Mouse (Mus musculus): ENCODE results near the gene AW011738.

AW011738 gene

GRCm38 (mm10) chr4:156203001-156203412 is at the start of gene AW011738:
Gene AW011738 (plus strand): TSS chr4:156203304.
- peak; percentile 57 for DNase-seq (ENCODE audit: low read depth, low spot score)

- no peak for DNase-seq (ENCODE audit: low read depth, low spot score)
Observed at GRCm38 (mm10) chr4:156154771-156155170, 48.3 kb upstream of the AW011738 start.

- no peak for DNase-seq (ENCODE audit: low read depth, low spot score)
Observed at GRCm38 (mm10) chr4:156166477-156166876, 36.6 kb upstream of the AW011738 start.

DNA sequence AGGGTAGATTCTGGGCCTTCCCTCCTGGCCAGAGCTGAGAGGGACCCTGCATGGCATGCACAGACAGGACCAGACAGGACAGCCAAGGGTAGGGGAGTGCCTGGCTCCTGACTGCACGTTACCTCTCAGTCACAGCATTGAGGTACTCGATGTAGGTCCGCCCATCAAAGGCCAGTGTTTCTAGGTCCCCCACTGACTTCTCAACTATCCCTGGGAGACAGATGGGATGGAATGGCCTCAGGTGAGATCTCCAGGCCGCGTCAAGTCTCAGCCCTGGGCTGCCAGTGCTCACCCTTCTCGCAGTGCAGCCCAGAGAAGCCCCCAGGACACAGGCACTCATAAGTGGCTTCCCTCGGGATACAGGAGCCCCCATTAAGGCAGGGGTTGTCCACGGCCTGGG is 34.5 kb upstream of the AW011738 start:
- DNase-seq (ENCODE audit: low read depth, low spot score): no peak

- no peak for DNase-seq (ENCODE audit: low read depth, low spot score)
Observed at GRCm38 (mm10) chr4:156169129-156169528, 34.0 kb upstream of the AW011738 start.

- no peak for DNase-seq (ENCODE audit: low read depth, low spot score)
Observed at GRCm38 (mm10) chr4:156171828-156172227, 31.3 kb upstream of the AW011738 start.

- no peak for DNase-seq (ENCODE audit: low read depth, low spot score)
Observed at GRCm38 (mm10) chr4:156177630-156178029, 25.5 kb upstream of the AW011738 start.

- DNase-seq (ENCODE audit: low read depth, low spot score): no peak
Observed at GRCm38 (mm10) chr4:156183747-156184146, 19.4 kb upstream of the AW011738 start.

DNA sequence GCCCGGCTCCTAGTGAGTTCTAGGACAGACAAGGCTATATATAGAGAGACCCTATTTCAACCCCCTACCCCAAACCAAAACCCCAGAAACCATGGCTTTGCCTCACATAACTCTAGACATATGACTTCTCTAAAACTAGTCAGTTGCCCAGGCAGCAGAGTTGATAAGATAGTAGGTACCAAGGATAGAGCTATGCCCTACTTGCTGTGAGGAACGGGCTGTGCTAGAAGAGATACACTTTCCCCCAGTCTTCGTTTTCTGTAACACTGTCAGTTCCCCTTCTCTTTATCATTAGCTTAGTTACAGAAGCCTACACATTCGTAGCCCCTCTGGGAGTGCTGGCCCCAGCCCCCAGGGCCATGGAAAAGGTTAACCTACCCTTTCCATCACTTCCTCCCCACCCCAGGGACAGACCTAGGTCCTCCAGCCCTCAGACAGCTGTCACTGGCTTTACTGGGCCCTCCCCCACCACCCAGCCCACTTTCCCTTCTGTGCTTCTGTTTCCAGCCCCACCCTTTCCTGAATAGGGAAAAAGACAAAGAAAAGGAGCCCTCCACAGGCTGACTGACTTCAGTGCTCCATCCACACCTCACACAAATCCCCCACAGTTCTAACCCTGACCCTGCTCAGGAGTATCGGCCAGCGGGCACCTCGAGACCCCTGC is 18.7 kb upstream of the AW011738 start:
- DNase-seq (ENCODE audit: low read depth, low spot score): no peak

GRCm38 (mm10) chr4:156185456-156185949 is 17.6 kb upstream of the AW011738 start:
- no peak for DNase-seq (ENCODE audit: low read depth, low spot score)

DNA sequence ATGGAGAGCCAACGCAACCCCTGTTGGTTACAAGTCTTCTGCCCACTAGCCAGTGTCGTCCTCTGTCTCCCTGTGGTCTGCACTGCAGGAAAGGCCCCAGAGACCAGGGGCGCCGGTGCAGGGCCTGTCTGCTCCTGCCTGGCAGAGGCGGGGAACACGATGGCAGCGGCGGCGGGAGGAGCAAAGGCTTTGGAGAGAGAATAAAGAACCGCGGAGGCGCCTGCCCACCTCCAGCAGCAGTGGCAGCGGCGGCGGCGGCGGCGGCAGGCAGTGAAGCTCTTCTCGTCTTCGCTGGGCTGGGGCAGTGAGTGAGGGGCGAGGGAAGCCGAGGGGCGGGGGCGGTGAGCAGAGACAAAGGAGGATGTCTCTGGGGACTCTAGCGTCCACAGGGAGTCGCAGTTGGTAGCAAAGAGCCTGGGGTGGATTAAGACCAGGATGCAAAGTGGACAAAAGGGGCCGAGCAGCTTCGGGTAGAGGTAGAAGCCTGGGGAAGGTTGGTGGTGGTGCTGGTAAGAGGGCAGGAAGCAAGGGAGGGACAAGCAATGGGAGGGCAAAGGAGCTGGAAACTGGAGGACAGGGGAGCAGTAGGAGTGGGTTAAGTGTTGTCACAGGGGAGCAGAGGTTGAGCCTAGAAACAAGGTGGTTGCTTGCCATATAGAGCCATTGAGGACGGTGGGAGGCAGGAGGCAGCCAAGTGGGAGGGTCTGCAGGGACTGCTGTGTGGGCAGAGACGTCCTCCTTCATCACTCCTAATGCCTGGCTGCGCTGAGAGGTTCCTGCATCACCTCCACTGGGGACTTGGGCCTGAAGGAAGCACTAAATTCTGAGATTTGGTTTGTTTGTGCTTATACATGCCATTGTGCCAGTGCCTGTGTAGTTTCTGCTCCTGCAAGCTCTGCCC is 16.9 kb upstream of the AW011738 start:
- DNase-seq (ENCODE audit: low read depth, low spot score): no peak

DNA sequence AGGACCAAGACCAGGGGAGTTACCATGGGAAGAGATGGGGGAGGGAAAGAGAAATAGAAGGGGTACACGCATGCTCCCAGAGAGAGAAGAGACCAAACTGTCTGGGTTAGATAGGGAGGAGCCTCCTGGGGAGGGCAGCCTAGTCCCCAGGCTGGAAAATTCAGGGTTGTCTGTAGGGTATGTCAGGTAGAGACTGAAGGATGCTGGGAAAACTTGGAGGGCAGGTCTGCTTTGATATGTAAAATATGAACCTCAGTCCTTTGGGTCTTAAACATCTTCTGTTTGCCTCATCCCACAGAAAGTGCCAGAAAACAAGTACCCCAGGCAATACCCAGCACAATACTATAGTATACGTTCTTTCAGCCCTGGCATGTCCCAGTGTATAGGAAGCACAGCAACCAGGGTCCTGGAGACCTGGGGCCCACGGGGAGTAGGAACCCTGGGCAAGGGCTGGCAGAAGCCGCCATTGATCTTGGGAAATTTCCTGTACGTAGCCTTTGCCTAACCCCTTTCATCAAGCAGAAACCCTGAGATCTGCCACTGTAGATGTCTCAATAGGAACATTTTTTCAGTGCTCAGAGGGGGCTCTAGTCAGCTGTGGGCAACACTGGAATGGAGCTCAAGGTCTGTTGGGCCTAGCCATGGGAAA is 14.8 kb upstream of the AW011738 start:
- DNase-seq (ENCODE audit: low read depth, low spot score): no peak

- no peak for DNase-seq (ENCODE audit: low read depth, low spot score)
Observed at GRCm38 (mm10) chr4:156188811-156189323, 14.2 kb upstream of the AW011738 start.

DNA sequence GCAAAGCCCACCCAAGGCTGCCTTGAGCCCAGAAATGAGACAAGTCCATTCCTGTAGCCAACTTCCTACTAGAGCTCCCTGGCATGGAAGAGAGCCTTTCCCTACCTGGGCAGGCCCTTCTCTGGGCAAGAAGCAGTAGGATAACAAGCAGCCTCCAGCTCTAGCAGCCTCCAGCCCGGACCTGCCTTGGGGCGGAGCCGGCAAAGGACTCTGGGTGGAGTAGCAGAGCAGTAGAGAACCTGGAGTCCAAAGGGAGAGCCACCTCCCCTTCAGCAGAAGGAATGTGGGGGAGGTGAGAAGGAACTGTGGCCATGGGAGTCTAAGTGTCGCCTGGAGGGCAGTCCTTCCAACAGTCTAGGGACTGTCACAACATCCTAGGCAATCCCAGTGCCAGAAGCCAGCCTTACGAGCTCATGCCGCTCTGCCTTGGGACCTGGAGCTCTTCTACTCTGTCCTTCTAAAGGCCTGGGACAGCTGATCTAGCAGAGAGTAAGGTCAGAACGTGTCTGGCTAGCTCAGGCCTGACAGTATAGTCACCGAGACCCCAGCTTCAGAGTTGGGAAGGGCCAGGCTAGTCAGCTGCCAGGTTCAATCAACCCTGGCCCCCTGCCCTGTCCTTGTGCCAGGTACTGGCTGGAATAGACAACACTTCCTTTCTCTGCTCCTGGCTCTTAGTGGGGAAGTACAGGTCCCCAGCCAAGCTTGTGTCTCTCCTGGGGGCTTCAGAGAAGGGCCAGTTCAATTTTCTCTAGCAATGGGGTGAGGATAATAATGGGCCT is 10.5 kb upstream of the AW011738 start:
- DNase-seq (ENCODE audit: low read depth, low spot score): no peak

DNA sequence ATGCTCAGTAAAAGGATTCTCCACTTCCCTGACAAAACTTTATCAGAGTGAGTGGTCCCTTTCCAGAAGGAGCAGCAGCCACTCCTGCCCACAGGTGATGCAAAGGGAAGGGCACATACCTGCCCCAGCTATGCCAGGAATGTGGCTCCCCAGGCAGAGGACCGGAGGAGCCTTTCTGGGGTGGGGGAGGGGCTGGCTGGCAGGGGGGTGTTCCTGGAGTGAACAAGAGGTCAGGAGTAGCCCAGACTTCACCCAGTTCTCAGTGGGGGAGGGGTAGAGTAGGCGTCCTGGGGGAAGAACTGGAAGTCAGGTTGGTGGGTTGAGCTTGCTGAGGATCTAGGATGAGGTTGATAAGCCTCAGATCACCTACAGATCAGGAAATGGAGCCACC is 9.9 kb upstream of the AW011738 start:
- no peak for DNase-seq (ENCODE audit: low read depth, low spot score)

GRCm38 (mm10) chr4:156193906-156194305 is 9.2 kb upstream of the AW011738 start:
- no peak for DNase-seq (ENCODE audit: low read depth, low spot score)

DNA sequence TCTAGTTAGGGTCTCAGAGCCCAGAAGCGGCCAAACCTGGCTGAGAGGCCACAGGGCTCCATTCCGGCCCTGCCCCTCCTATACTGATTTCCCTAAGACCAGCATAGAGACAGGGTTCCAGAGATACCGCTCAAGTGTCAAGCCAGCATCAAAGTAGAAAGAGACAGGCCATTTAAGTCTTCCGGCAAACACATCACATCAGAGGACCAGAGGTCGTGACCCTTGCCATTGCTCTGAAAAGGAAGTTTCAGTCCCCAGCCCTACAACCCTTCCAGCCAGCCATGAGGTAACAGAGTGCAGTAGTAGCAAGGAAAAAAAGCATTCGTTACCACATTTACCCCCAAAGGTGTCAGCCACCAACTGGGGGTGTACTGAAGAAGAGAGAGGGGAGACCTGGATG is 8.8 kb upstream of the AW011738 start:
- no peak for DNase-seq (ENCODE audit: low read depth, low spot score)

DNA sequence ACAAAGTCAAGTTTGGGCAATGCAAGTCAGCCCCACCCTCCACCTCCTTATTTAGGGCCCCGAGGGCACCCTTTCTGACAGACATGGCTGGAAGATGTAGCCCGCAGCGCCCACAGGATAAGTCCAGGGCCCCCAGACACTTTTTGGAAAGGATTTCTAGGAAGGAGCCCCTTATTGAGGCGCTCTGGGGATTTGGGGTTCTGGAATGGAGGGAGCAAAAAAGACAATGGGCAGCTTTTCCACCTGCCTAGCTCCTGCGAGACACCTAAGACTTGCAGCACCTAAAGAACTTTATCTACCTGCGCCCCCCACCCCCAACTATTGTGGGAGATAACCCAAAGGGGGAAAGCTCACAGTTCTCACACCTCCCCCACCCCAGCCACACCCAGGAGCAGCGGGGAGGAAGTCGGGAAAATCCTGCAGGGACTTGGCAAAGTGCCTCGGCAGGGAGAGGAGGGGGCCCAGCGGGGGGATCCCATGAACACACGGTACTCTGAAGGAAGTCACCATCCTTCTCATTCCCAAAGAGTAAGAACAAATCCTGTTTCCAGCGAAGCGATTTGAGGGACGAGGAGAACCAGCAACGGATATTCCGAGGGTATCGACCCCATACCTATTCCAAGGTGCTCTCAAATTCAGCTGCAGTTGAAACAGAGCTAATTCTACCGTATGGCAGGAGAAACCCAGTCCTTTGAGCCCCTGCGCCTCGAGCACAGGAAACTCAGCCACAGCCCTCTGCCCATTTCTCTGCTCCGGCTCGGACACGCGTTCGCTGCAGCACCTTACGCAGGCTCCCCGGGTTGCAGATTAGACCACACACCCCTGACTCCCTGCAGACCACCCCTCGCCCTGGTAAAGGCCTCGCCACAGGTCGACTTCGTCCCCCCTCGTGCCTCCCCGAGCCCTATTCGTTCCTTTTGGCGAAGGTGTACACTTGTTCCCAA is 6.9 kb upstream of the AW011738 start:
- no peak for DNase-seq (ENCODE audit: low read depth, low spot score)

DNA sequence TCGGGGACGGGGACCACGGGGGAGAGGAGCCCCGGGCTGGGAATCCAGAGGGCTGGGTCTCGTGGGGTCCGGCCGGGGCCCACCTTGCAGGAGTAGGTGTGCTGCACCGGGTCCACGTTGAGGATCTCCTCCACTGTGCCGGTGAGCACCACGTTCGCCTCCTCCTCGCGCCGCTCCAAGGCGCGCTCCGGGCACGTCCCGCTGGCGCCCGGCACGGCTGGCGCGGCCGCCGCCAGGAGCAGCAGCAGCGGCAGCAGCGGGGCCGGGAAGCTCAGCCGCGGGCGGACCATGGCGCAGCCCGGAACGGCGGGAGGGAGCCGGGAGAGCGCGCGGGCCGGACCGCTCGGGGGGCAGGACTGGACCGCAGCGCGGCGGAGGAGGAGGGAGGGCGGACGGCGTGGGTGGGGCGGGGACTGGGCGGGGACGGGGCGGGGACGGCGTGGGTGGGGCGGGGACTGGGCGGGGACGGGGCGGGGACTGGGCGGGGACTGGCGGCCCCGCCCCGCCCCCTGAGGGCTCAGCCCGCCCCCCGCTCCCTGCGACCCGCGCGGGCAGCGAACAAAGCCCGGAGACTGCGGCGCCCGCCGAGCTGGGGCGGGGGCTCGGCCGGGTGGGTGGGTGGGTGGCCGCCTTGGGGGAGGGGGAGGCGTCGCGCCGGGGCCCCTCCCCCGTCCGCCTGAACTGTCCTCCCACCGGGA is 5.8 kb upstream of the AW011738 start, which contains the start of gene Agrn:
Gene Agrn, minus strand, starts transcription at position 358 of the 698 bp plus-strand sequence.
- DNase-seq (ENCODE audit: low read depth, low spot score): peak; percentile 40
